Mouse (Mus musculus) forelimb bud, embryonic 11.5 days (tissue): ENCODE results near the gene Selenoh.
"Not testable (repeated sequence)": the region's sequence is repeated elsewhere in the genome, so short reads cannot be mapped to it uniquely, and the experiment has no call there.

Source experiments
- DNase-seq: peaks from one replicate; pipeline ENCODE4 v3.0.0-alpha.2; 2012; ENCODE audit warnings: low read depth, low spot score

The Selenoh gene

GRCm38 (mm10) chr2:84671535-84671934, 965 bp upstream of the Selenoh start:
- DNase-seq, result not testable (repeated sequence)

- DNase-seq, result no peak
These were observed 572 bp downstream of the Selenoh start for GRCm38 (mm10) chr2:84669828-84670568.

GRCm38 (mm10) chr2:84666081-84666480, 4.5 kb downstream of the Selenoh start:
- no peak for DNase-seq

- peak; percentile 40 for DNase-seq
These were observed 7.7 kb downstream of the Selenoh start for GRCm38 (mm10) chr2:84662866-84663265.

- no peak for DNase-seq
These were observed 10.3 kb downstream of the Selenoh start for GRCm38 (mm10) chr2:84660253-84660652.

- no peak for DNase-seq
These were observed 11.8 kb downstream of the Selenoh start, which contains the start of gene Btbd18 for GRCm38 (mm10) chr2:84658806-84659205. Gene Btbd18 (plus strand): TSS chr2:84659079.

GRCm38 (mm10) chr2:84655864-84656263, 14.7 kb downstream of the Selenoh start:
- DNase-seq, result no peak

- DNase-seq, result no peak
These were observed 17.2 kb downstream of the Selenoh start for GRCm38 (mm10) chr2:84653354-84653753.

- DNase-seq, result peak; percentile 93
These were observed 19.9 kb downstream of the Selenoh start, which contains the start of gene Ctnnd1 for GRCm38 (mm10) chr2:84650464-84651195. Gene Ctnnd1 (minus strand): TSS chr2:84650765.

- no peak for DNase-seq
These were observed 20.9 kb downstream of the Selenoh start for GRCm38 (mm10) chr2:84649674-84650073.

GRCm38 (mm10) chr2:84648369-84648768, 22.2 kb downstream of the Selenoh start:
- DNase-seq, result no peak

- DNase-seq, result no peak
These were observed 23.5 kb downstream of the Selenoh start for GRCm38 (mm10) chr2:84647051-84647568.

- DNase-seq, result no peak
These were observed 24.4 kb downstream of the Selenoh start for GRCm38 (mm10) chr2:84646138-84646537.

GRCm38 (mm10) chr2:84640833-84641232, 29.7 kb downstream of the Selenoh start:
- no peak for DNase-seq

GRCm38 (mm10) chr2:84638428-84639220, 31.9 kb downstream of the Selenoh start:
- no peak for DNase-seq

- no peak for DNase-seq
These were observed 33.0 kb downstream of the Selenoh start for GRCm38 (mm10) chr2:84637452-84638165.

- peak; percentile 35 for DNase-seq
These were observed 34.3 kb downstream of the Selenoh start for GRCm38 (mm10) chr2:84636231-84636741.

GRCm38 (mm10) chr2:84635611-84636010, 35.0 kb downstream of the Selenoh start:
- DNase-seq, result peak; percentile 79

GRCm38 (mm10) chr2:84634934-84635482, 35.6 kb downstream of the Selenoh start:
- no peak for DNase-seq

- DNase-seq, result no peak
These were observed 36.6 kb downstream of the Selenoh start for GRCm38 (mm10) chr2:84634006-84634405.

- no peak for DNase-seq
These were observed 37.6 kb downstream of the Selenoh start for GRCm38 (mm10) chr2:84632999-84633398.
